ENCODE assay signal across 21 mouse cellular contexts in the genomic region with DNA sequence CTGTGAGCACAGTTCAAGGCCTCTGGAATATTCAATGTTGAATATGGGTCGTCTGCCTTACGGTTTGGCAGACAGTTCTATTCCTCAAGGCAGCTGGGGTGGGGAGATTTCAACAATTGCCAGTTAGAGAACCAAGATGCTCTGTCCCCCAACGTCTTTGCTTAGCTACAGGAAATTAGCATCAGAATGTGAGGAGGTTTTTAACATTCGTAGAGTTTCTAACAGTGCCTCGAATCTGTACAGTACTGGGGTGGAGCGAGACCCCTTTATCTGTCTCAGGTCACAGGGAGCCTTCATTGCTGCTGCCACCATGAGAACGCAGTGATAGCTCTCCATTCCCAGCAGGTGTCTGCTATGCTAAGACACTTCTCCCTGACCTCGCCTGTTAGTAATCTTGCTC. TPM values are rescaled to one million over a fixed set of nuclear protein-coding genes. Genes with fewer than 3 reads are reported as not detected.
DNase-seq lines count a peak whose midpoint lies in the region; ATAC-seq and TF ChIP-seq lines count a peak whose summit lies in the region.
"Had no signal": no experiment of that assay in that cellular context is flagged by ENCODE, and none has a peak within 500 bp of the region (broad histone marks: within the 10 kb centered on the region; RNA-seq: fewer than 3 reads in every experiment).

No protein-coding gene starts in this region.

- peaks cover 22% of the 10 kb centered on the region for H3K4me1 ChIP-seq in heart, embryonic 12.5 days (replicated peaks)
- H3K4me1 ChIP-seq in heart, embryonic 10.5 days = peaks cover 31% of the 10 kb centered on the region
- peaks cover 5% of the 10 kb centered on the region for H3K4me1 ChIP-seq in limb, embryonic 14.5 days (ENCODE audit: control insufficient read depth, insufficient read depth, low read length)
- peaks cover 18% of the 10 kb centered on the region for H3K4me1 ChIP-seq in limb, embryonic 10.5 days
- peaks cover 2% of the 10 kb centered on the region for H3K4me1 ChIP-seq in ES-Bruce4 (ENCODE audit: control insufficient read depth, insufficient read depth, low read length)

- TF ChIP-seq EP300 in ES-Bruce4 (IDR thresholded peaks at IDR 0.05; ENCODE audit: insufficient read depth, low read depth, low read length) = no peak

- 68% methylated on average over 8 of the region's 8 CpGs for WGBS in heart, embryonic 12.5 days
- 77% methylated on average over 8 of the region's 8 CpGs for WGBS in heart, embryonic 10.5 days
- WGBS in limb, embryonic 14.5 days = 80% methylated on average over 8 of the region's 8 CpGs
- 72% methylated on average over 8 of the region's 8 CpGs for WGBS in limb, embryonic 10.5 days

- DNase-seq in heart, embryonic 10.5 days (ENCODE audit: low spot score) = no peak
- DNase-seq in limb, embryonic 14.5 days (ENCODE audit: low spot score) = no peak
- no peak for DNase-seq in limb, embryonic 10.5 days (ENCODE audit: low spot score)
- peak; percentile 29 for DNase-seq in ZHBTc4 (ENCODE audit: low read depth, low spot score)
- DNase-seq in yolk sac, embryonic 10.5 days (ENCODE audit: low spot score) = no peak
- DNase-seq: adrenal gland, adult 8-10 months; cerebellum, adult 11 months; cerebellum, postnatal 14 days; gastrocnemius, postnatal 36 days; heart, postnatal 36 days; kidney, adult 11 months; spleen, adult 18-20 months; thymus, adult 18-20 months had no signal

- H3K27ac ChIP-seq in heart, embryonic 12.5 days (ENCODE audit: poor library complexity, severe bottlenecking) = no peak overlapping the region
- no peak overlapping the region for H3K27ac ChIP-seq in heart, embryonic 10.5 days
- no peak overlapping the region for H3K27ac ChIP-seq in limb, embryonic 14.5 days (replicated peaks; ENCODE audit: low read depth, low read length)
- H3K27ac ChIP-seq in limb, embryonic 10.5 days = no peak overlapping the region
- H3K27ac ChIP-seq in ES-Bruce4 (ENCODE audit: insufficient read depth, low read length) = peak overlapping the region; percentile 55
- H3K27ac ChIP-seq: kidney, postnatal 0 days; limb, embryonic 12.5 days; liver, embryonic 15.5 days had no signal

- no peak overlapping the region for H3K4me3 ChIP-seq in heart, embryonic 12.5 days
- no peak overlapping the region for H3K4me3 ChIP-seq in heart, embryonic 10.5 days
- H3K4me3 ChIP-seq in limb, embryonic 14.5 days (replicated peaks; ENCODE audit: low read length) = no peak overlapping the region
- H3K4me3 ChIP-seq in limb, embryonic 10.5 days = no peak overlapping the region
- no peak overlapping the region for H3K4me3 ChIP-seq in ES-Bruce4 (ENCODE audit: low read depth, low read length)
- H3K4me3 ChIP-seq: erythroblast, embryonic 14.5 days; limb, embryonic 12.5 days; liver, embryonic 15.5 days had no signal

- H3K36me3 ChIP-seq in heart, embryonic 12.5 days = peaks cover 29% of the 10 kb centered on the region
- H3K36me3 ChIP-seq in heart, embryonic 10.5 days = peaks cover 24% of the 10 kb centered on the region
- H3K36me3 ChIP-seq in limb, embryonic 14.5 days (ENCODE audit: control insufficient read depth, insufficient read depth, low read length) = peaks cover 19% of the 10 kb centered on the region
- H3K36me3 ChIP-seq in limb, embryonic 10.5 days = peaks cover 22% of the 10 kb centered on the region
- H3K36me3 ChIP-seq in ES-Bruce4 (ENCODE audit: control insufficient read depth, insufficient read depth, low read length, poor library complexity, severe bottlenecking) = 0 out of 2 replicates have a peak, but pooled peaks cover 2% of the 10 kb centered on the region

- no peaks in the 10 kb centered on the region for H3K27me3 ChIP-seq in heart, embryonic 12.5 days (replicated peaks)
- no peaks in the 10 kb centered on the region for H3K27me3 ChIP-seq in heart, embryonic 10.5 days (ENCODE audit: insufficient read depth, poor library complexity, severe bottlenecking)
- H3K27me3 ChIP-seq in limb, embryonic 14.5 days (ENCODE audit: control insufficient read depth, insufficient read depth, low read length) = no peaks in the 10 kb centered on the region
- H3K27me3 ChIP-seq in limb, embryonic 10.5 days (ENCODE audit: low read depth, poor library complexity, severe bottlenecking) = no peaks in the 10 kb centered on the region
- no peaks in the 10 kb centered on the region for H3K27me3 ChIP-seq in ES-Bruce4 (ENCODE audit: control insufficient read depth, insufficient read depth, low read length, poor library complexity, severe bottlenecking)
- H3K27me3 ChIP-seq: limb, embryonic 12.5 days; liver, embryonic 15.5 days had no signal

- ATAC-seq in heart, embryonic 12.5 days (ENCODE audit: insufficient number of reproducible peaks, low FRiP score) = no peak
- ATAC-seq in limb, embryonic 14.5 days (ENCODE audit: low FRiP score, low read depth) = no peak
- ATAC-seq: lung, postnatal 0 days had no signal

- H3K9ac ChIP-seq in heart, embryonic 12.5 days = 0 out of 2 replicates have a peak overlapping the region, but pooled peaks have one; percentile 5
- 0 out of 2 replicates have a peak overlapping the region, but pooled peaks have one; percentile 12 for H3K9ac ChIP-seq in limb, embryonic 14.5 days (ENCODE audit: low read depth, low read length, severe bottlenecking)
- peak overlapping the region; percentile 34; the same call in 1 of the 2 replicates for H3K9ac ChIP-seq in ES-Bruce4 (ENCODE audit: low read depth, poor library complexity, severe bottlenecking)
- H3K9ac ChIP-seq: limb, embryonic 12.5 days; liver, embryonic 15.5 days had no signal

- H3K4me2 ChIP-seq in heart, embryonic 12.5 days = no peak overlapping the region
- H3K4me2 ChIP-seq in limb, embryonic 14.5 days (replicated peaks; ENCODE audit: low read depth, low read length, severe bottlenecking) = no peak overlapping the region
- H3K4me2 ChIP-seq: heart, embryonic 11.5 days; limb, embryonic 12.5 days; liver, embryonic 15.5 days had no signal

- no peak for TF ChIP-seq POLR2A in limb, embryonic 14.5 days (IDR thresholded peaks at IDR 0.05; ENCODE audit: borderline replicate concordance, extremely low read depth, insufficient read depth, insufficient read length)
- no peak for TF ChIP-seq POLR2A in ES-Bruce4 (IDR thresholded peaks at IDR 0.05; ENCODE audit: insufficient read depth, low read length)

- TF ChIP-seq CTCF in ES-Bruce4 (IDR thresholded peaks at IDR 0.05; ENCODE audit: low read depth, low read length) = no peak

- no peaks in the 10 kb centered on the region for H3K9me3 ChIP-seq in heart, embryonic 12.5 days (replicated peaks)
- no peaks in the 10 kb centered on the region for H3K9me3 ChIP-seq in heart, embryonic 10.5 days
- H3K9me3 ChIP-seq in limb, embryonic 14.5 days (ENCODE audit: control insufficient read depth, low read length) = no peaks in the 10 kb centered on the region
- H3K9me3 ChIP-seq in limb, embryonic 10.5 days (replicated peaks) = no peaks in the 10 kb centered on the region
- no peaks in the 10 kb centered on the region for H3K9me3 ChIP-seq in ES-Bruce4 (replicated peaks; ENCODE audit: control insufficient read depth, insufficient read depth, low read length, poor library complexity, severe bottlenecking)
- H3K9me3 ChIP-seq: limb, embryonic 12.5 days; liver, embryonic 15.5 days had no signal

RNA-seq across cellular contexts. Expression of a gene that starts 2.6 kb away (rescaled TPM):
- 172 TPM in 2 replicates for polyA plus RNA-seq in heart, embryonic 12.5 days (2016; fragmentation: Nextera tagmentation; extraction: Ambion mirVana)
- 153 and 172 TPM in 2 replicates for polyA plus RNA-seq in heart, embryonic 10.5 days (2016; fragmentation: Nextera tagmentation; extraction: Ambion mirVana)
- polyA plus RNA-seq in limb, embryonic 14.5 days (2012; rRNA removed) = 193 and 207 TPM in 2 replicates
- polyA plus RNA-seq in limb, embryonic 14.5 days (2014; fragmentation: Nextera tagmentation; extraction: Ambion mirVana) = 153 and 155 TPM in 2 replicates
- 116 and 138 TPM in 2 replicates for polyA plus RNA-seq in limb, embryonic 10.5 days (2016; fragmentation: Nextera tagmentation; extraction: Ambion mirVana)
- polyA plus RNA-seq in ES-Bruce4 (2011; ENCODE audit: insufficient read depth, insufficient read length, low read depth, missing spikeins) = 239 TPM in 2 replicates

RNA-seq across cellular contexts. Expression of a gene that starts 30.8 kb away (rescaled TPM):
- not detected in 2 replicates for polyA plus RNA-seq in heart, embryonic 12.5 days (2016; fragmentation: Nextera tagmentation; extraction: Ambion mirVana)
- not detected in 2 replicates for polyA plus RNA-seq in heart, embryonic 10.5 days (2016; fragmentation: Nextera tagmentation; extraction: Ambion mirVana)
- polyA plus RNA-seq in limb, embryonic 14.5 days (2012; rRNA removed) = 0.05 and 0.12 TPM in 2 replicates
- polyA plus RNA-seq in limb, embryonic 14.5 days (2014; fragmentation: Nextera tagmentation; extraction: Ambion mirVana) = 0.06 and 0.17 TPM in 2 replicates
- polyA plus RNA-seq in limb, embryonic 10.5 days (2016; fragmentation: Nextera tagmentation; extraction: Ambion mirVana) = not detected in 2 replicates
- polyA plus RNA-seq in ES-Bruce4 (2011; ENCODE audit: insufficient read depth, insufficient read length, low read depth, missing spikeins) = not detected in 2 replicates
- polyA plus RNA-seq: heart, embryonic 11.5 days; kidney, postnatal 0 days; limb, embryonic 12.5 days; liver, embryonic 15.5 days; lung, postnatal 0 days had no signal

RNA-seq across cellular contexts. Expression of a gene that starts 35.1 kb away (rescaled TPM):
- 7.6 and 9.1 TPM in 2 replicates for polyA plus RNA-seq in heart, embryonic 12.5 days (2016; fragmentation: Nextera tagmentation; extraction: Ambion mirVana)
- 10.5 and 15.8 TPM in 2 replicates for polyA plus RNA-seq in heart, embryonic 10.5 days (2016; fragmentation: Nextera tagmentation; extraction: Ambion mirVana)
- polyA plus RNA-seq in limb, embryonic 14.5 days (2012; rRNA removed) = 10.4 and 12.5 TPM in 2 replicates
- polyA plus RNA-seq in limb, embryonic 14.5 days (2014; fragmentation: Nextera tagmentation; extraction: Ambion mirVana) = 3.4 and 3.7 TPM in 2 replicates
- 6.9 and 7.9 TPM in 2 replicates for polyA plus RNA-seq in limb, embryonic 10.5 days (2016; fragmentation: Nextera tagmentation; extraction: Ambion mirVana)
- polyA plus RNA-seq in ES-Bruce4 (2011; ENCODE audit: insufficient read depth, insufficient read length, low read depth, missing spikeins) = 19.6 and 20.1 TPM in 2 replicates

RNA-seq across cellular contexts. Expression of a gene that starts 43.6 kb away (rescaled TPM):
- 2.8 and 3.4 TPM in 2 replicates for polyA plus RNA-seq in heart, embryonic 12.5 days (2016; fragmentation: Nextera tagmentation; extraction: Ambion mirVana)
- 4.4 TPM in 2 replicates for polyA plus RNA-seq in heart, embryonic 10.5 days (2016; fragmentation: Nextera tagmentation; extraction: Ambion mirVana)
- 1.2 TPM in 2 replicates for polyA plus RNA-seq in limb, embryonic 14.5 days (2012; rRNA removed)
- polyA plus RNA-seq in limb, embryonic 14.5 days (2014; fragmentation: Nextera tagmentation; extraction: Ambion mirVana) = 0.67 and 1.2 TPM in 2 replicates
- 2.0 TPM in 2 replicates for polyA plus RNA-seq in limb, embryonic 10.5 days (2016; fragmentation: Nextera tagmentation; extraction: Ambion mirVana)
- polyA plus RNA-seq in ES-Bruce4 (2011; ENCODE audit: insufficient read depth, insufficient read length, low read depth, missing spikeins) = 4.2 and 5.0 TPM in 2 replicates

RNA-seq across cellular contexts. Expression of a gene that starts 47.2 kb away (rescaled TPM):
- 34.7 and 36.0 TPM in 2 replicates for polyA plus RNA-seq in heart, embryonic 12.5 days (2016; fragmentation: Nextera tagmentation; extraction: Ambion mirVana)
- 36.4 and 38.6 TPM in 2 replicates for polyA plus RNA-seq in heart, embryonic 10.5 days (2016; fragmentation: Nextera tagmentation; extraction: Ambion mirVana)
- polyA plus RNA-seq in limb, embryonic 14.5 days (2012; rRNA removed) = 37.1 and 49.2 TPM in 2 replicates
- 42.2 and 42.7 TPM in 2 replicates for polyA plus RNA-seq in limb, embryonic 14.5 days (2014; fragmentation: Nextera tagmentation; extraction: Ambion mirVana)
- 43.6 and 44.1 TPM in 2 replicates for polyA plus RNA-seq in limb, embryonic 10.5 days (2016; fragmentation: Nextera tagmentation; extraction: Ambion mirVana)
- polyA plus RNA-seq in ES-Bruce4 (2011; ENCODE audit: insufficient read depth, insufficient read length, low read depth, missing spikeins) = 76.6 and 81.6 TPM in 2 replicates
